Mouse (Mus musculus) C2C12 (cell line): ENCODE data around the gene Kctd13. TPM values are rescaled to one million over a fixed set of nuclear protein-coding genes. Genes with fewer than 3 reads are reported as not detected.

ENCODE experiments used
- H3K27me3 ChIP-seq: one replicate; pipeline ENCODE4 v1.6.1; 2011; ENCODE audit not compliant: control insufficient read depth, insufficient read depth, insufficient read length
- H3K36me3 ChIP-seq: one replicate; pipeline ENCODE4 v1.6.1; 2011; ENCODE audit not compliant: control insufficient read depth, insufficient read depth
- H3K4me3 ChIP-seq: one replicate; pipeline ENCODE4 v1.5.1; 2011; ENCODE audit warnings: mild to moderate bottlenecking, control low read depth; ENCODE audit not compliant: poor library complexity, insufficient read depth, severe bottlenecking
- H3K79me2 ChIP-seq: one replicate; pipeline ENCODE4 v1.6.1; 2011; ENCODE audit not compliant: control insufficient read depth, insufficient read depth
- H3K79me3 ChIP-seq: one replicate; pipeline ENCODE4 v1.6.1; 2011; ENCODE audit warnings: low read depth, control low read depth
- H3ac ChIP-seq: one replicate; pipeline ENCODE3; 2011; ENCODE audit warnings: low read depth; ENCODE audit not compliant: control insufficient read depth, insufficient read length
- MYOG ChIP-seq: IDR thresholded peaks from one replicate; pipeline ENCODE4 v1.6.1; 2011; ENCODE audit not compliant: control insufficient read depth, insufficient read length; ENCODE audit errors: extremely low read depth
- polyA plus RNA-seq: library from polyadenylated mRNA; unstranded; fragments of >200 nt; fragmentation: generic; extraction: Trizol; gene quantifications from one replicate; pipeline ENCODE4 v1.2.1, GENCODE M21; 2012; ENCODE audit warnings: missing spikeins

Gene Kctd13
- polyA plus RNA-seq, 1 experiment: 18.3 TPM

GRCm38 (mm10) chr7:126988816-126989215 is 60.1 kb downstream of the Kctd13 start:
- Histone ChIP-seq H3K4me3 (no peak overlapping the region), H3K79me2 (no peaks in the 10 kb centered on the region), H3ac (no peak overlapping the region), H3K79me3 (no peaks in the 10 kb centered on the region), H3K27me3 (no peaks in the 10 kb centered on the region), H3K36me3 (peaks cover 6% of the 10 kb centered on the region)
- TF ChIP-seq MYOG: no peak

Other genes starting within 250 kb of the Kctd13 start
- gene Bola2, start 233.5 kb upstream of the Kctd13 start, polyA plus RNA-seq: 116 TPM
- 5.4 TPM for gene Slx1b, start 233.1 kb upstream of the Kctd13 start, polyA plus RNA-seq
- 1.9 TPM for gene Coro1a, start 221.1 kb upstream of the Kctd13 start, polyA plus RNA-seq
- 168 TPM for gene Mapk3, start 169.3 kb upstream of the Kctd13 start, polyA plus RNA-seq
- 1.7 TPM for gene Gdpd3, start 162.5 kb upstream of the Kctd13 start, polyA plus RNA-seq
- 16.6 TPM for gene Ypel3, start 151.9 kb upstream of the Kctd13 start, polyA plus RNA-seq
- 0.01 TPM for gene Tbx6, start 147.4 kb upstream of the Kctd13 start, polyA plus RNA-seq
- gene Ppp4c, start 136.4 kb upstream of the Kctd13 start, polyA plus RNA-seq: 189 TPM
- 0.08 TPM for gene Fam57b, start 131.2 kb upstream of the Kctd13 start, polyA plus RNA-seq
- not detected for gene 4930451I11Rik, start 97.2 kb upstream of the Kctd13 start, polyA plus RNA-seq
- gene Doc2a, start 81.5 kb upstream of the Kctd13 start, polyA plus RNA-seq: not detected
- gene Hirip3, start 66.9 kb upstream of the Kctd13 start, polyA plus RNA-seq: 53.9 TPM
- gene Ino80e, start 66.5 kb upstream of the Kctd13 start, polyA plus RNA-seq: 105 TPM
- 27.9 TPM for gene Taok2, start 44.2 kb upstream of the Kctd13 start, polyA plus RNA-seq
- gene Tmem219, start 6.0 kb upstream of the Kctd13 start, polyA plus RNA-seq: 26.7 TPM
- 0.07 TPM for gene Asphd1, start 20.7 kb downstream of the Kctd13 start, polyA plus RNA-seq
- 0.11 TPM for gene Sez6l2, start 21.7 kb downstream of the Kctd13 start, polyA plus RNA-seq
- 115 TPM for gene Cdipt, start 47.0 kb downstream of the Kctd13 start, polyA plus RNA-seq
- 0.06 TPM for gene Cdiptos, start 47.2 kb downstream of the Kctd13 start, polyA plus RNA-seq
- gene Mvp, start 85.7 kb downstream of the Kctd13 start, polyA plus RNA-seq: 32.7 TPM
- gene Pagr1b, start 87.6 kb downstream of the Kctd13 start, polyA plus RNA-seq: 1.2 TPM
- 22.3 TPM for gene Pagr1a, start 88.5 kb downstream of the Kctd13 start, polyA plus RNA-seq
- gene Gm42742, start 92.2 kb downstream of the Kctd13 start, polyA plus RNA-seq: 39.7 TPM
- gene Prrt2, start 92.3 kb downstream of the Kctd13 start, polyA plus RNA-seq: 0.02 TPM
- gene Maz, start 98.2 kb downstream of the Kctd13 start, polyA plus RNA-seq: 141 TPM
- 75.4 TPM for gene Kif22, start 113.6 kb downstream of the Kctd13 start, polyA plus RNA-seq
- gene Zg16, start 158.4 kb downstream of the Kctd13 start, polyA plus RNA-seq: not detected
- gene AI467606, start 162.5 kb downstream of the Kctd13 start, polyA plus RNA-seq: 34.0 TPM
- gene Qprt, start 193.3 kb downstream of the Kctd13 start, polyA plus RNA-seq: not detected
- 23.1 TPM for gene Spn, start 208.9 kb downstream of the Kctd13 start, polyA plus RNA-seq